Mouse (Mus musculus) E14TG2a.4 (cell line): ENCODE measurements around the gene Shank2.

Source experiments
- H3K27me3 ChIP-seq: 2 replicates; pipeline ENCODE4 v1.6.1; 2014; ENCODE audit warnings: low read length, control low read depth; ENCODE audit not compliant: insufficient read depth
- H3K36me3 ChIP-seq: 2 replicates; pipeline ENCODE4 v1.6.1; 2014; ENCODE audit warnings: low read length, control low read depth; ENCODE audit not compliant: insufficient read depth
- H3K4me1 ChIP-seq: replicated peaks from 2 replicates; pipeline ENCODE4 v1.6.1; 2014; ENCODE audit warnings: low read depth, low read length, control low read depth
- H3K4me3 ChIP-seq: replicated peaks from 2 replicates; pipeline ENCODE4 v1.5.1; 2014; ENCODE audit warnings: mild to moderate bottlenecking, low read length
- H3K9me3 ChIP-seq: 2 replicates; pipeline ENCODE4 v1.6.1; 2014; ENCODE audit warnings: low read length, control low read depth
- CTCF ChIP-seq: conservative IDR thresholded peaks from 2 replicates; pipeline ENCODE4 v1.5.1; 2014; ENCODE audit warnings: low read length
- NANOG ChIP-seq: IDR thresholded peaks from 2 replicates; pipeline ENCODE4 v1.6.1; 2014; ENCODE audit warnings: borderline replicate concordance, low read length, mixed read lengths
- POU5F1 ChIP-seq: IDR thresholded peaks from 2 replicates; pipeline ENCODE4 v1.6.1; 2014; ENCODE audit warnings: low read length, borderline replicate concordance

The Shank2 gene

GRCm38 (mm10) chr7:144449637-144450570 is 448.2 kb downstream of the Shank2 start:
- no peak overlapping the region for H3K4me3 ChIP-seq

DNA sequence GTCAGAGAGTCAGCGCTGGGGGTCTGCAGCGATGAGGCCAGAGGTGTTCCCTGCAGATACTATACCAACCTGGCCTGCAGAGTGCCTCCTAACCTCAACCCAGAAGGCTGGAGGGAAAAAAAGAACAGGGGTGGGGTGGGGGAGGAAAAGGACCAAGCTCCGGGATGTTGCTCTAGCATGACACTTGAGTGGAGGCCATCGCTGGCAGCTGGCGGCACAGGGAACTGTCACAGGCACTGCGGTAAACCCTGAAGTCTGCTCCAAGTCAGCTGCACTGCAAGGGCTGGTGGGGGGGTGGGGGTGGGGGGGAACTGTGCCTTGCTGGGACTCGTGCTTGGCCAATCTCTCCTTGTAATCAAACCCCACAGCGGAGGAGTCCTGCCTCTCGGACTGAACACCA is 448.9 kb downstream of the Shank2 start:
- H3K4me3 ChIP-seq: no peak overlapping the region
- peaks cover 98% of the 10 kb centered on the region for H3K36me3 ChIP-seq
- H3K4me1 ChIP-seq: peaks cover 16% of the 10 kb centered on the region
- H3K9me3 ChIP-seq: no peaks in the 10 kb centered on the region
- TF ChIP-seq NANOG: no peak
- H3K27me3 ChIP-seq: no peaks in the 10 kb centered on the region

More at GRCm38 (mm10) chr7:144449637-144450570, 448.2 kb downstream of the Shank2 start:
- H3K36me3 ChIP-seq: peaks cover 98% of the 10 kb centered on the region
- H3K9me3 ChIP-seq: no peaks in the 10 kb centered on the region
- TF ChIP-seq NANOG: no peak
- TF ChIP-seq POU5F1: no peak
- TF ChIP-seq CTCF: no peak
- no peaks in the 10 kb centered on the region for H3K27me3 ChIP-seq
- peaks cover 16% of the 10 kb centered on the region for H3K4me1 ChIP-seq

GRCm38 (mm10) chr7:144458881-144459280 is 457.2 kb downstream of the Shank2 start:
- TF ChIP-seq POU5F1 (no peak), NANOG (no peak), CTCF (no peak)
- H3K27me3 ChIP-seq: no peaks in the 10 kb centered on the region

GRCm38 (mm10) chr7:144461246-144461902 is 459.6 kb downstream of the Shank2 start:
- no peak overlapping the region for H3K4me3 ChIP-seq
- H3K36me3 ChIP-seq: peaks cover 95% of the 10 kb centered on the region
- no peaks in the 10 kb centered on the region for H3K27me3 ChIP-seq
- no peak for TF ChIP-seq POU5F1
- TF ChIP-seq NANOG: no peak
- no peak for TF ChIP-seq CTCF
- no peaks in the 10 kb centered on the region for H3K9me3 ChIP-seq
- 0 out of 2 replicates have a peak, but pooled peaks cover under 1% of the 10 kb centered on the region for H3K4me1 ChIP-seq

More at GRCm38 (mm10) chr7:144458881-144459280, 457.2 kb downstream of the Shank2 start:
- no peaks in the 10 kb centered on the region for H3K9me3 ChIP-seq
- H3K4me1 ChIP-seq: peaks cover 3% of the 10 kb centered on the region; the same call in 1 of the 2 replicates
- no peak overlapping the region for H3K4me3 ChIP-seq
- H3K36me3 ChIP-seq: peaks cover 99% of the 10 kb centered on the region

DNA sequence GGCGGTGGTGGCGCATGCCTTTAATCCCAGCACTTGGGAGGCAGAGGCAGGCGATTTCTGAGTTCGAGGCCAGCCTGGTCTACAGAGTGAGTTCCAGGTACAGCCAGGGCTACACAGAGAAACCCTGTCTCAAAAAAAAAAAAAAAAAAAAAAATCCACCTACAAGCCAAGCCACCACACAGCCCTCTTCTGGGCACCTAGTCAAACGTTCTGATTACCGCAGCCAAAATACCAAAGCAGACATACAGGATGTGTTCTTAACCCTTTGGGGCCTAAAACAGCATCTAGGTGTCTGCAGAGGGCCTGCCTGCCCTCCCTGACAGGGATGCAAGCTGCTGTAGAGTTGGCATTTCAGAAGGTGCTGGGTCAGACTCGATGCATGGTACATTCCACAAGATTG is 460.8 kb downstream of the Shank2 start:
- Histone ChIP-seq H3K4me3 (no peak overlapping the region), H3K36me3 (peaks cover 92% of the 10 kb centered on the region), H3K4me1 (peaks cover 6% of the 10 kb centered on the region), H3K27me3 (no peaks in the 10 kb centered on the region), H3K9me3 (no peaks in the 10 kb centered on the region)
- no peak for TF ChIP-seq POU5F1
- no peak for TF ChIP-seq NANOG
- TF ChIP-seq CTCF: no peak

GRCm38 (mm10) chr7:144468741-144469140 is 467.0 kb downstream of the Shank2 start:
- H3K27me3 ChIP-seq: no peaks in the 10 kb centered on the region
- TF ChIP-seq CTCF (no peak), POU5F1 (no peak), NANOG (no peak)
- no peak overlapping the region for H3K4me3 ChIP-seq
- H3K9me3 ChIP-seq: no peaks in the 10 kb centered on the region
- peaks cover 51% of the 10 kb centered on the region for H3K4me1 ChIP-seq
- H3K36me3 ChIP-seq: peaks cover 42% of the 10 kb centered on the region

GRCm38 (mm10) chr7:144469181-144469641 is 467.5 kb downstream of the Shank2 start:
- H3K4me3 ChIP-seq: peak overlapping the region; percentile 95
- peaks cover 38% of the 10 kb centered on the region for H3K36me3 ChIP-seq
- H3K9me3 ChIP-seq: no peaks in the 10 kb centered on the region
- no peaks in the 10 kb centered on the region for H3K27me3 ChIP-seq
- TF ChIP-seq NANOG: no peak
- TF ChIP-seq CTCF: no peak
- no peak for TF ChIP-seq POU5F1
- H3K4me1 ChIP-seq: peaks cover 56% of the 10 kb centered on the region

DNA sequence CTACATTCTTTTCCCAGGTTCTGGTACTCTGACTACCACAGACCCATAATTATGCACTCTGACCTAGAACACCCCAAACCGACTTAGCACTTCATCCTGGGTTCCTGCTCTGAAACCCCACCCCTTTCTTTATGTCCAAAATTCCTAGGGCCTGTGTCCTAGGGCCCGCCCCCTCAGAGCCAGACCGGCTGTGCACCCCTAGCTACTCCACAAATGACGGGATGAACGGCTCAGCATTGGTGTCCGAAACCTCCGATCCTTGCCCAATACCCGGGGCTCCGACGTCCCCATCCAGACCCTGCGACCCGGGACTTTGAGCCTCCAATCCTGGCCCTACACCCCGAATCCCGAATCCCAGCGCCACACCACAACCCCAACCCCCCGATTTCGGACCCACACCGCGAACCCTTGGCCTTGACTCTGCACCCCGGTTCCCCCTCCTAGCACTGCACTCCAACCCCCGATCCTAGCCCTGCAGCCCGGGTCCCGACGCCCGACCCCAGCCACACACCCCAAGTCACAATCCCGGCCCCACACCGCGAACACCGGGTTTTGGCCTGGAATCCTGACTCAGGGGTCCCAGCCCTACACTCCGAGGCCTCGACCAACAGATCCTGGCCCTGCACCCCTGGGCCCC is 468.3 kb downstream of the Shank2 start:
- Histone ChIP-seq H3K9me3 (no peaks in the 10 kb centered on the region), H3K27me3 (no peaks in the 10 kb centered on the region), H3K36me3 (peaks cover 30% of the 10 kb centered on the region), H3K4me3 (peak overlapping the region; percentile 95), H3K4me1 (peaks cover 61% of the 10 kb centered on the region)
- TF ChIP-seq POU5F1 (no peak), CTCF (no peak), NANOG (no peak)
